18 mouse cellular contexts compared by ENCODE assay signal in genomic region chr7:30294296-30294695, GRCm38 (mm10). TPM values are rescaled to one million over a fixed set of nuclear protein-coding genes. Genes with fewer than 3 reads are reported as not detected.
DNase-seq lines count a peak whose midpoint lies in the region; ATAC-seq and TF ChIP-seq lines count a peak whose summit lies in the region.
"Had no signal": no experiment of that assay in that cellular context is flagged by ENCODE, and none has a peak within 500 bp of the region (broad histone marks: within the 10 kb centered on the region; RNA-seq: fewer than 3 reads in every experiment).

No protein-coding gene starts in this region.

- H3K9me3 ChIP-seq in forebrain, embryonic 13.5 days (replicated peaks): no peaks in the 10 kb centered on the region
- no peaks in the 10 kb centered on the region for H3K9me3 ChIP-seq in forebrain, embryonic 14.5 days (replicated peaks; ENCODE audit: control insufficient read depth, low read length)
- no peaks in the 10 kb centered on the region for H3K9me3 ChIP-seq in midbrain, embryonic 14.5 days (ENCODE audit: control insufficient read depth, low read length)
- H3K9me3 ChIP-seq: embryonic facial prominence, embryonic 12.5 days had no signal

- no peak for TF ChIP-seq POLR2A in cerebellum, adult 2 months (IDR thresholded peaks at IDR 0.05; ENCODE audit: borderline replicate concordance, insufficient read depth, low read length)

- no peak for DNase-seq in forebrain, embryonic 14.5 days (ENCODE audit: low spot score)
- DNase-seq in left cerebral cortex, adult 2 months (ENCODE audit: extremely low spot score in 1 of 2, low spot score in 2 of 2): no peak
- no peak for DNase-seq in left cerebral cortex, postnatal 10 days (ENCODE audit: extremely low spot score in 1 of 2, low spot score in 2 of 2)
- DNase-seq in cerebellum, adult 2 months: peak; percentile 50 to 57
- DNase-seq in midbrain, embryonic 14.5 days: no peak
- no peak for DNase-seq in frontal cortex, postnatal 10 days (ENCODE audit: low spot score in 2 of 2)
- DNase-seq: adrenal gland, postnatal 10 days; heart, postnatal 14 days; kidney, adult 8-10 months; kidney, postnatal 25 days; lung, adult 18-20 months; lung, postnatal 36 days had no signal

- peaks cover 64% of the 10 kb centered on the region for H3K36me3 ChIP-seq in forebrain, embryonic 13.5 days (ENCODE audit: poor library complexity, severe bottlenecking)
- H3K36me3 ChIP-seq in forebrain, embryonic 14.5 days (ENCODE audit: control insufficient read depth, insufficient read depth, low read length): peaks cover 60% of the 10 kb centered on the region
- peaks cover 57% of the 10 kb centered on the region for H3K36me3 ChIP-seq in midbrain, embryonic 14.5 days (ENCODE audit: control insufficient read depth, insufficient read depth, low read length)

- intact Hi-C loops in left cerebral cortex, adult 2 months (cut with DNase I): no loop called here
- intact Hi-C loops in left cerebral cortex, postnatal 10 days (cut with DNase I): loop anchor here (5.0 kb wide), 1 partner anchor 62 kb away; the partner anchor contains the start of genes Polr2i and Tbcb

- no peak for TF ChIP-seq CTCF in left cerebral cortex, adult 2 months (IDR thresholded peaks at IDR 0.05)
- TF ChIP-seq CTCF in cerebellum, adult 2 months (IDR thresholded peaks at IDR 0.05; ENCODE audit: borderline replicate concordance, insufficient read depth, low read depth, low read length): no peak

- H3K9ac ChIP-seq in forebrain, embryonic 13.5 days: no peak overlapping the region; the same call in 1 of the 2 replicates
- H3K9ac ChIP-seq in forebrain, embryonic 14.5 days (ENCODE audit: low read length): no peak overlapping the region
- no peak overlapping the region; the same call in 1 of the 2 replicates for H3K9ac ChIP-seq in midbrain, embryonic 14.5 days (replicated peaks; ENCODE audit: low read length)
- H3K9ac ChIP-seq: embryonic facial prominence, embryonic 12.5 days had no signal

- ATAC-seq in forebrain, embryonic 13.5 days: no peak
- no peak for ATAC-seq in forebrain, embryonic 14.5 days
- no peak for ATAC-seq in midbrain, embryonic 14.5 days (ENCODE audit: low FRiP score, low TSS enrichment)
- no peak for ATAC-seq in erythroid progenitor cell, adult 5-6 weeks (replicated peaks; ENCODE audit: low FRiP score, poor library complexity, severe bottlenecking)

- H3K4me1 ChIP-seq in forebrain, embryonic 13.5 days: peaks cover 38% of the 10 kb centered on the region
- peaks cover 16% of the 10 kb centered on the region for H3K4me1 ChIP-seq in forebrain, embryonic 14.5 days (ENCODE audit: control insufficient read depth, insufficient read depth, low read length)
- H3K4me1 ChIP-seq in cerebellum, adult 2 months (ENCODE audit: control insufficient read depth, insufficient read depth, low read length): peaks cover 38% of the 10 kb centered on the region
- H3K4me1 ChIP-seq in midbrain, embryonic 14.5 days (ENCODE audit: control insufficient read depth, insufficient read depth, low read length): peaks cover 19% of the 10 kb centered on the region

- peak overlapping the region; percentile 32; the same call in 1 of the 2 replicates for H3K4me2 ChIP-seq in forebrain, embryonic 13.5 days
- H3K4me2 ChIP-seq in forebrain, embryonic 14.5 days (ENCODE audit: low read length): no peak overlapping the region
- peak overlapping the region; percentile 11; the same call in 1 of the 2 replicates for H3K4me2 ChIP-seq in midbrain, embryonic 14.5 days (ENCODE audit: low read length)
- H3K4me2 ChIP-seq: embryonic facial prominence, embryonic 12.5 days; heart, embryonic 11.5 days had no signal

- H3K27me3 ChIP-seq in forebrain, embryonic 13.5 days: no peaks in the 10 kb centered on the region
- no peaks in the 10 kb centered on the region for H3K27me3 ChIP-seq in forebrain, embryonic 14.5 days (replicated peaks; ENCODE audit: control insufficient read depth, insufficient read depth, low read length)
- H3K27me3 ChIP-seq in cerebellum, adult 2 months (ENCODE audit: control insufficient read depth, insufficient read depth, low read length): no peaks in the 10 kb centered on the region
- no peaks in the 10 kb centered on the region for H3K27me3 ChIP-seq in midbrain, embryonic 14.5 days (ENCODE audit: control insufficient read depth, insufficient read depth, low read length)

- no peak overlapping the region for H3K27ac ChIP-seq in forebrain, embryonic 13.5 days
- no peak overlapping the region for H3K27ac ChIP-seq in forebrain, embryonic 14.5 days (ENCODE audit: low read depth, low read length)
- peak overlapping the region; percentile 72 for H3K27ac ChIP-seq in left cerebral cortex, adult 2 months
- H3K27ac ChIP-seq in cerebellum, adult 2 months (ENCODE audit: insufficient read depth, low read length): peak overlapping the region; percentile 97
- no peak overlapping the region for H3K27ac ChIP-seq in midbrain, embryonic 14.5 days (replicated peaks; ENCODE audit: low read depth, low read length)
- H3K27ac ChIP-seq: embryonic facial prominence, embryonic 12.5 days had no signal

- 93% methylated on average over 5 of the region's 5 CpGs for WGBS in forebrain, embryonic 13.5 days
- 84% methylated on average over 5 of the region's 5 CpGs for WGBS in forebrain, embryonic 14.5 days
- 17% methylated on average over 5 of the region's 5 CpGs for WGBS in cerebellum, adult 2 months
- WGBS in midbrain, embryonic 14.5 days: 94% methylated on average over 5 of the region's 5 CpGs

- no peak overlapping the region for H3K4me3 ChIP-seq in forebrain, embryonic 13.5 days
- no peak overlapping the region for H3K4me3 ChIP-seq in forebrain, embryonic 14.5 days (ENCODE audit: low read depth, low read length)
- H3K4me3 ChIP-seq in left cerebral cortex, adult 2 months: peak overlapping the region; percentile 27
- peak overlapping the region; percentile 45 for H3K4me3 ChIP-seq in cerebellum, adult 2 months (replicated peaks; ENCODE audit: insufficient read depth, low read depth, low read length)
- H3K4me3 ChIP-seq in midbrain, embryonic 14.5 days (replicated peaks; ENCODE audit: low read depth, low read length): no peak overlapping the region
- H3K4me3 ChIP-seq: embryonic facial prominence, embryonic 12.5 days had no signal

RNA-seq across cellular contexts. Expression of gene Clip3, which starts 2.8 kb away (rescaled TPM):
- 88.8 and 91.4 TPM in 2 replicates for polyA plus RNA-seq in forebrain, embryonic 13.5 days (2015; fragmentation: Nextera tagmentation; extraction: Ambion mirVana)
- polyA plus RNA-seq in forebrain, embryonic 14.5 days (2014; fragmentation: Nextera tagmentation; extraction: Ambion mirVana): 142 and 174 TPM in 2 replicates
- total RNA-seq in left cerebral cortex, adult 2 months (2021): 100 to 1,000 TPM; 488 to 492 TPM
- 100 to 1,000 TPM; 495 to 497 TPM for total RNA-seq in left cerebral cortex, postnatal 10 days (2021)
- polyA plus RNA-seq in cerebellum, adult 2 months (2012; rRNA removed): 726 and 810 TPM in 2 replicates
- polyA plus RNA-seq in midbrain, embryonic 14.5 days (2014; fragmentation: Nextera tagmentation; extraction: Ambion mirVana): 121 and 131 TPM in 2 replicates
- not detected in 2 replicates for total RNA-seq in erythroid progenitor cell, adult 5-6 weeks (2015; ENCODE audit: low replicate concordance)
- not detected in 2 replicates for total RNA-seq in erythroid progenitor cell, adult 5-6 weeks (2017; ENCODE audit: low replicate concordance)

RNA-seq across cellular contexts. Expression of gene Wdr62, which starts 14.1 kb away (rescaled TPM):
- polyA plus RNA-seq in forebrain, embryonic 13.5 days (2015; fragmentation: Nextera tagmentation; extraction: Ambion mirVana): 11.6 and 13.2 TPM in 2 replicates
- polyA plus RNA-seq in forebrain, embryonic 14.5 days (2014; fragmentation: Nextera tagmentation; extraction: Ambion mirVana): 5.6 and 5.8 TPM in 2 replicates
- 1 to 10 TPM; 1.0 to 1.6 TPM for total RNA-seq in left cerebral cortex, adult 2 months (2021)
- 1 to 10 TPM; 2.5 to 3.5 TPM for total RNA-seq in left cerebral cortex, postnatal 10 days (2021)
- polyA plus RNA-seq in cerebellum, adult 2 months (2012; rRNA removed): 3.8 and 4.6 TPM in 2 replicates
- 2.5 and 5.0 TPM in 2 replicates for polyA plus RNA-seq in midbrain, embryonic 14.5 days (2014; fragmentation: Nextera tagmentation; extraction: Ambion mirVana)
- 42.8 and 71.4 TPM in 2 replicates for total RNA-seq in erythroid progenitor cell, adult 5-6 weeks (2015; ENCODE audit: low replicate concordance)
- 26.2 and 31.1 TPM in 2 replicates for total RNA-seq in erythroid progenitor cell, adult 5-6 weeks (2017; ENCODE audit: low replicate concordance)

RNA-seq across cellular contexts. Expression of gene Alkbh6, which starts 14.2 kb away (rescaled TPM):
- polyA plus RNA-seq in forebrain, embryonic 13.5 days (2015; fragmentation: Nextera tagmentation; extraction: Ambion mirVana): 101 and 102 TPM in 2 replicates
- polyA plus RNA-seq in forebrain, embryonic 14.5 days (2014; fragmentation: Nextera tagmentation; extraction: Ambion mirVana): 102 and 118 TPM in 2 replicates
- 10 to 100 TPM; 65.7 to 71.4 TPM for total RNA-seq in left cerebral cortex, adult 2 months (2021)
- 10 to 100 TPM; 45.9 to 47.5 TPM for total RNA-seq in left cerebral cortex, postnatal 10 days (2021)
- 197 and 214 TPM in 2 replicates for polyA plus RNA-seq in cerebellum, adult 2 months (2012; rRNA removed)
- polyA plus RNA-seq in midbrain, embryonic 14.5 days (2014; fragmentation: Nextera tagmentation; extraction: Ambion mirVana): 107 and 145 TPM in 2 replicates
- total RNA-seq in erythroid progenitor cell, adult 5-6 weeks (2015; ENCODE audit: low replicate concordance): 2.5 and 11.3 TPM in 2 replicates
- 4.2 TPM in 1 of 2 replicates, not detected in the other for total RNA-seq in erythroid progenitor cell, adult 5-6 weeks (2017; ENCODE audit: low replicate concordance)

RNA-seq across cellular contexts. Expression of gene Thap8, which starts 14.4 kb away (rescaled TPM):
- 0.21 and 0.68 TPM in 2 replicates for polyA plus RNA-seq in forebrain, embryonic 13.5 days (2015; fragmentation: Nextera tagmentation; extraction: Ambion mirVana)
- polyA plus RNA-seq in forebrain, embryonic 14.5 days (2014; fragmentation: Nextera tagmentation; extraction: Ambion mirVana): 0.27 and 0.32 TPM in 2 replicates
- not detected for total RNA-seq in left cerebral cortex, adult 2 months (2021)
- under 1 TPM in 1 of 2 experiments, not detected in 1; 0.51 TPM for total RNA-seq in left cerebral cortex, postnatal 10 days (2021)
- 0.16 TPM in 1 of 2 replicates, not detected in the other for polyA plus RNA-seq in cerebellum, adult 2 months (2012; rRNA removed)
- polyA plus RNA-seq in midbrain, embryonic 14.5 days (2014; fragmentation: Nextera tagmentation; extraction: Ambion mirVana): 0.58 and 0.61 TPM in 2 replicates
- not detected in 2 replicates for total RNA-seq in erythroid progenitor cell, adult 5-6 weeks (2015; ENCODE audit: low replicate concordance)
- total RNA-seq in erythroid progenitor cell, adult 5-6 weeks (2017; ENCODE audit: low replicate concordance): not detected in 2 replicates
- total RNA-seq: gastrocnemius, adult 18-20 months; liver, adult 2 months had no signal
- polyA plus RNA-seq: liver, adult 2 months had no signal

RNA-seq across cellular contexts. Expression of gene Syne4, which starts 20.3 kb away (rescaled TPM):
- 9.2 and 12.7 TPM in 2 replicates for polyA plus RNA-seq in forebrain, embryonic 13.5 days (2015; fragmentation: Nextera tagmentation; extraction: Ambion mirVana)
- polyA plus RNA-seq in forebrain, embryonic 14.5 days (2014; fragmentation: Nextera tagmentation; extraction: Ambion mirVana): 3.6 and 3.7 TPM in 2 replicates
- 10 to 100 TPM in 1 of 2 experiments, 1 to 10 TPM in 1; 8.8 to 19.2 TPM for total RNA-seq in left cerebral cortex, adult 2 months (2021)
- total RNA-seq in left cerebral cortex, postnatal 10 days (2021): 1 to 10 TPM; 5.4 to 7.5 TPM
- 63.4 and 63.8 TPM in 2 replicates for polyA plus RNA-seq in cerebellum, adult 2 months (2012; rRNA removed)
- polyA plus RNA-seq in midbrain, embryonic 14.5 days (2014; fragmentation: Nextera tagmentation; extraction: Ambion mirVana): 9.3 and 10.2 TPM in 2 replicates
- not detected in 2 replicates for total RNA-seq in erythroid progenitor cell, adult 5-6 weeks (2015; ENCODE audit: low replicate concordance)
- not detected in 2 replicates for total RNA-seq in erythroid progenitor cell, adult 5-6 weeks (2017; ENCODE audit: low replicate concordance)

Comparison
In these comparisons a context has a peak if more than half of its experiments do, and no peak if none do; other contexts are left out.
1. H3K27ac ChIP-seq: peak in left cerebral cortex, adult 2 months (single experiment) and cerebellum, adult 2 months (single experiment); none in forebrain, embryonic 13.5 days (single experiment), forebrain, embryonic 14.5 days (single experiment) and midbrain, embryonic 14.5 days (single experiment).
2. H3K4me3 ChIP-seq: peak in left cerebral cortex, adult 2 months (single experiment) and cerebellum, adult 2 months (single experiment); none in forebrain, embryonic 13.5 days (single experiment), forebrain, embryonic 14.5 days (single experiment) and midbrain, embryonic 14.5 days (single experiment).
3. DNase-seq: peak in cerebellum, adult 2 months (2 of 2); none in forebrain, embryonic 14.5 days (single experiment), left cerebral cortex, adult 2 months (0 of 2), left cerebral cortex, postnatal 10 days (0 of 2), midbrain, embryonic 14.5 days (single experiment) and frontal cortex, postnatal 10 days (0 of 2).